Mouse (Mus musculus) heart, adult 2 months (tissue): Measurements from ENCODE around the gene Dnase1l2.

Experiments used
- CTCF ChIP-seq: fragments of 200-600 bp; IDR thresholded peaks from 2 replicates; pipeline ENCODE4 v1.8.1; 2022; ENCODE audit warnings: antibody characterized with exemption, mild to moderate bottlenecking, moderate library complexity
- EP300 ChIP-seq: fragments of 200-500 bp; IDR thresholded peaks from 2 replicates; pipeline ENCODE4 v1.6.1; 2011; ENCODE audit warnings: low read depth, low read length, control low read depth; ENCODE audit not compliant: insufficient read depth
- POLR2A ChIP-seq: fragments of 200-500 bp; IDR thresholded peaks from 2 replicates; pipeline ENCODE4 v1.6.1; 2011; ENCODE audit warnings: mild to moderate bottlenecking, low read depth, low read length, control low read depth; ENCODE audit not compliant: insufficient read depth

- TF ChIP-seq CTCF (no peak), POLR2A (no peak), EP300 (no peak)
Measured at GRCm38 (mm10) chr17:24394456-24394855, 48.4 kb downstream of the Dnase1l2 start.
